Mouse (Mus musculus): ENCODE measurements around the gene Tex9. TPM values are rescaled to one million over a fixed set of nuclear protein-coding genes. Genes with fewer than 3 reads are reported as not detected.

Gene Tex9
- polyA plus RNA-seq, 1 experiment from 2014 or later: 34.6 TPM

DNA sequence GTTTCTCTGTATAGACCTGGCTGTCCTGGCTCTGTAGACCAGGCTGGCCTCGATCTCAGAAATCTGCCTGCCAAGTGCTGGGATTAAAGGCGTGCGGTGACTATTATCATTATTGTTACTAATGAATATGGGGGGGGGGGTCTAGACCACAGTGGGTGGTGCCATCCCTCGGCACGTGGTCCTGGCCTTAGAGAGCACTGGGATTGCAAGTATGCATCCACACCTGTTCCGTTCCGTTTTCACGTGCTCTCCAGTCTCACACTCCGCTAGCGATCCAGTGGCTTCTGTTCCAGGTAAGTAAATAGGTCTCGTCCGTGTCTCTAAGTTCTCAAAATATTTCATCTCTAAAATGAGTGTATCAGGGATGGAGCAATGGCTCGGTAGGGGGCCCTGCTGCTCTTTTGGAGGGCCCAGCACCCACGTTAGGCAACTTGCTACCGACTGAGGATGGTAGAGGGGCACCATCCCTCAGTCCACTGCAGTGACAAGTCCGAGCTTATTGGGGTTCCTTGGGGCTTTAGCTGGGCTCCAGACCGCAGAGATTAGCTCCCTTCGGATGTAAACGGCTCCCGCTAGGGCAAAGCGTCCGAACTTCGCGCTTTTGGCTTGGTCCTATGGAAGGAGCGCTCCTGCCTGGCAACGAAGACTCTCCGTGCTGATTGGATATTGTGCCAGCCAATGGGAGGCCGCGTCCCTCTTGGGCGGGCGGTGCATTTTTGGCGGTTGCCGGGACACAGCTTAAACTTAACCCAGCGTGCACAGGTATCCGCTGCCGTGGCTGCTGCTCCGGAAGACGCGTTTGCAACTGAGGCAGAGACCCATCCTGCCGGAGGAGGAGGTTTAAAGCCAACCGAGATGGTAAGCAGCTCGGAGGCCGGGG is 54.0 kb downstream of the Tex9 start, which contains the start of gene Mns1:
Gene Mns1 (plus strand): TSS at position 190 of the 880 bp plus-strand sequence.
- 1% methylated on average over 43 of the region's 43 CpGs for WGBS
- peak within 1 kb of the TSS; percentile 69 for H3K9ac ChIP-seq (ENCODE audit: low read depth, low read length)
- H3K4me3 ChIP-seq (ENCODE audit: low read length): peak within 1 kb of the TSS; percentile 69
- H3K4me2 ChIP-seq (ENCODE audit: low read length): peak within 1 kb of the TSS; percentile 99
- no peaks in the 10 kb centered on the region for H3K9me3 ChIP-seq (ENCODE audit: control insufficient read depth, low read length)
- H3K36me3 ChIP-seq (ENCODE audit: control insufficient read depth, insufficient read depth, low read length): no peaks in the 10 kb centered on the region
- no peak within 1 kb of the TSS for H3K27ac ChIP-seq (ENCODE audit: low read depth, low read length)
- no peaks in the 10 kb centered on the region for H3K27me3 ChIP-seq (replicated peaks; ENCODE audit: control insufficient read depth, insufficient read depth, low read length)
- ATAC-seq: peak; percentile 99
- H3K4me1 ChIP-seq (ENCODE audit: control insufficient read depth, insufficient read depth, low read depth, low read length): peaks cover 8% of the 10 kb centered on the region

DNA sequence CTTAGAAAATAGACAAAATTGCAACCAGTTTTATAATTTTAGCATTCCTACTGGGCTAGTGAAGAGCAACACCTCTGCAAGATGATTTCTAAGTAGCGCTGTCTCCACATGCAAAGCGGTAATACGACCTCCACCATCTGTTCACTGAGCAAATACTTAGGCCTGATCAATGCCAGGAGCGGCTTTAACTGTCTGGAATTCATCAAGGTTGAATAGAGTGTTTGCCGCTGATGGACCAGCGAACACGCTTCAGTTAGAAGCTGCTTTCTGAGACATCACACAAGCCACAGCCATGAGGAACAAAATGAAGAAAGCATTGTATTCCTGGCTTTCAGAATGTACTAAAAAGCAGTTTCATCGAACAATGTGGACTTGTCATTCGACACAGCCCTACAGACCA is 57.1 kb downstream of the Tex9 start:
- 44% methylated on average over 9 of the region's 9 CpGs for WGBS
- Histone ChIP-seq H3K4me3 (ENCODE audit: low read length) (no peak overlapping the region), H3K27ac (ENCODE audit: low read depth, low read length) (no peak overlapping the region), H3K4me1 (ENCODE audit: control insufficient read depth, insufficient read depth, low read depth, low read length) (peaks cover 8% of the 10 kb centered on the region), H3K4me2 (ENCODE audit: low read length) (no peak overlapping the region), H3K27me3 (replicated peaks; ENCODE audit: control insufficient read depth, insufficient read depth, low read length) (no peaks in the 10 kb centered on the region), H3K9ac (ENCODE audit: low read depth, low read length) (no peak overlapping the region), H3K9me3 (ENCODE audit: control insufficient read depth, low read length) (no peaks in the 10 kb centered on the region), H3K36me3 (ENCODE audit: control insufficient read depth, insufficient read depth, low read length) (no peaks in the 10 kb centered on the region)
- no peak for ATAC-seq

DNA sequence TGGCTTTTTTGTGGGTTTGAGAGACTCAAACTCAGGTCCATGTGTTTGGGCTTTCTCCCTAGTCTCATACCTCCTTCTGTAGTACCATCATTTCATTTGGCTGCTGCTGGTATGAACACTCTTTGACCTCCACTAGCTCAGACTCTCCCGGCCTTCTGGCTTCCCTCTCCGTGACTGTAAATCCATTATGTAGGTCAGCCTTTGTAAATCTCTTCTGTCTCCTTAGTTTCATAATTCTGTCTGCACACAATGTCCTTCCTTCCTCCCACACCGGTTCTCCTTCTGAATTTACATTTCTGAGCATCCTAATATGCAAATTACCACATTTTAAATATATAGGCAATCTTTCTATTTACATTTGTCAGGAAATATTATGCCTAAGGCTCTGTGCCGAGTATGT is 64.2 kb downstream of the Tex9 start:
- no peaks in the 10 kb centered on the region for H3K9me3 ChIP-seq (ENCODE audit: control insufficient read depth, low read length)
- no peak overlapping the region for H3K27ac ChIP-seq (ENCODE audit: low read depth, low read length)
- H3K4me2 ChIP-seq (ENCODE audit: low read length): no peak overlapping the region
- no peak overlapping the region for H3K4me3 ChIP-seq (ENCODE audit: low read length)
- no peak for ATAC-seq
- peaks cover 3% of the 10 kb centered on the region; the same call in 1 of the 2 replicates for H3K4me1 ChIP-seq (ENCODE audit: control insufficient read depth, insufficient read depth, low read depth, low read length)
- H3K27me3 ChIP-seq (replicated peaks; ENCODE audit: control insufficient read depth, insufficient read depth, low read length): no peaks in the 10 kb centered on the region
- no peaks in the 10 kb centered on the region for H3K36me3 ChIP-seq (ENCODE audit: control insufficient read depth, insufficient read depth, low read length)
- no peak overlapping the region for H3K9ac ChIP-seq (ENCODE audit: low read depth, low read length)
- 68% methylated on average over 4 of the region's 4 CpGs for WGBS

DNA sequence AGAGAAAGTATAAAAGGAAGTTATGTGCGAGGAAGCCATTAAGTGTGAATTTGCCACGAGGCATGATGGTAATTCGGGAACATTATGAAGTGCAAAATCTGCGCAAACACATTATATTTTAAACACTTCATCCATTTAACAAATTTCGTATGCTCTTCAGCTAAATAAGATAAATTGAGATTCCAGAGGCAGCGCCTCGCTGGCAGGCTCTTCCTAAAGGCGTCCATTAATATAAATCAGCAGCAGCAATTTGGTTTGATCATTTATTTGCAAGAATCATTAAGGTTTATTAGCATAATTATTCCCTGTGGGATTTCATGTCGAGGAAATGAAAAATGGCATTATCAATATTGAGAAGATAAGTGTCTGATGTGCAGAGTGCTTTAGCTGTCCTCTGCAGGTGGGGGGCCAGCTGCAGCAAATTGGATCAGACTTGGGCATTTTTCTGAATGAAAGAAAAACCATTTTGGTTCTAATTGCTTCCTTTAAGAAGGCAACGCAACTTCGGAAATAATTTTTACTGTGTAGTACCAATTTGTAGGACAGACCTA is 66.6 kb downstream of the Tex9 start:
- H3K27me3 ChIP-seq (replicated peaks; ENCODE audit: control insufficient read depth, insufficient read depth, low read length): no peaks in the 10 kb centered on the region
- peaks cover 15% of the 10 kb centered on the region for H3K4me1 ChIP-seq (ENCODE audit: control insufficient read depth, insufficient read depth, low read depth, low read length)
- peak; percentile 31; the same call in 1 of the 2 replicates for ATAC-seq
- H3K4me2 ChIP-seq (ENCODE audit: low read length): peak overlapping the region; percentile 12; the same call in 1 of the 2 replicates
- H3K9me3 ChIP-seq (ENCODE audit: control insufficient read depth, low read length): no peaks in the 10 kb centered on the region
- 48% methylated on average over 11 of the region's 11 CpGs for WGBS
- no peak overlapping the region for H3K27ac ChIP-seq (ENCODE audit: low read depth, low read length)
- no peak overlapping the region for H3K4me3 ChIP-seq (ENCODE audit: low read length)
- H3K9ac ChIP-seq (ENCODE audit: low read depth, low read length): no peak overlapping the region
- no peaks in the 10 kb centered on the region for H3K36me3 ChIP-seq (ENCODE audit: control insufficient read depth, insufficient read depth, low read length)

DNA sequence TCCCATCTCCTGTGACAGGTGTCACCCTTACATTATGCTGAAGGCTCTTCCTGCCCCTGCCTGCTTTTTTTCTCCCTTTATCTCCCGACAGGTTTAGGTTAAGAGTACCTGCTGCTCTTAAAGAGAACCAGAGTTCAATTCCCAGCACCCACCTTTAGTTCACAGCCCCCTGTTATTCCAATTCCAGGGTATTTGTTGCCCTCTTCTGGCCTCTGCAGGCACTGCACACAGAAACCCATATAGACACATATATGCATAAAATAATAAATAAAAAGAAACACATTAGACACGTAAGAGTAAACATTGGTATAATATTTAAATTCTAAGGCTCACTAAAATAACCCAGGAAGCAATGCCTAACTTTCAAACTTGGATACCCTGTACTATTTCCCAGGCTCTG is 69.3 kb downstream of the Tex9 start:
- Histone ChIP-seq H3K27me3 (replicated peaks; ENCODE audit: control insufficient read depth, insufficient read depth, low read length) (no peaks in the 10 kb centered on the region), H3K9ac (ENCODE audit: low read depth, low read length) (no peak overlapping the region), H3K4me2 (ENCODE audit: low read length) (no peak overlapping the region), H3K4me3 (ENCODE audit: low read length) (no peak overlapping the region), H3K4me1 (ENCODE audit: control insufficient read depth, insufficient read depth, low read depth, low read length) (peaks cover 15% of the 10 kb centered on the region), H3K9me3 (ENCODE audit: control insufficient read depth, low read length) (no peaks in the 10 kb centered on the region), H3K27ac (ENCODE audit: low read depth, low read length) (no peak overlapping the region), H3K36me3 (ENCODE audit: control insufficient read depth, insufficient read depth, low read length) (no peaks in the 10 kb centered on the region)
- WGBS: 82% methylated on average over 2 of the region's 2 CpGs
- ATAC-seq: no peak

DNA sequence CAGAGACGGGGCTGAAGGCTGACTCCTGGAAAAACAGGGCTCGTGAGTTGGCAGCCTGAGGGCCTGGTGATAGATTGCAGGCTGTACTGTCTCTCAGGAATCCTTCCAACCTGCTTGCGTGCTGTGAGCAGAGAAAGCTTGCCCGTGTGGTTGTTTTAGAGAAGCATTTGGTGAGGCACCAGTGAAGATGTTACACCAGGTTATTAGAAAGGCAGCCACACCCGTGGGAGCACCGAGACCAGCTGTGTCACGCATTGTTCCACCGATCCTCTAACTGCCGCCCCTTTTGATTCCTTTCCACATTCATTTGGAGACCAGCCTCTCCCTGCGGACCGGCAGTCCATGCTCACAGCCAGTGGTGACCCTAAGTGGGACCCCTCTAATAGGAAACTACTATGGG is 69.7 kb downstream of the Tex9 start:
- Histone ChIP-seq H3K4me2 (ENCODE audit: low read length) (no peak overlapping the region), H3K4me1 (ENCODE audit: control insufficient read depth, insufficient read depth, low read depth, low read length) (peaks cover 15% of the 10 kb centered on the region), H3K27ac (ENCODE audit: low read depth, low read length) (peak overlapping the region; percentile 49; the same call in 1 of the 2 replicates), H3K36me3 (ENCODE audit: control insufficient read depth, insufficient read depth, low read length) (no peaks in the 10 kb centered on the region), H3K27me3 (replicated peaks; ENCODE audit: control insufficient read depth, insufficient read depth, low read length) (no peaks in the 10 kb centered on the region), H3K9me3 (ENCODE audit: control insufficient read depth, low read length) (no peaks in the 10 kb centered on the region), H3K4me3 (ENCODE audit: low read length) (no peak overlapping the region), H3K9ac (ENCODE audit: low read depth, low read length) (peak overlapping the region; percentile 8; the same call in 1 of the 2 replicates)
- ATAC-seq: no peak
- 38% methylated on average over 11 of the region's 11 CpGs for WGBS

DNA sequence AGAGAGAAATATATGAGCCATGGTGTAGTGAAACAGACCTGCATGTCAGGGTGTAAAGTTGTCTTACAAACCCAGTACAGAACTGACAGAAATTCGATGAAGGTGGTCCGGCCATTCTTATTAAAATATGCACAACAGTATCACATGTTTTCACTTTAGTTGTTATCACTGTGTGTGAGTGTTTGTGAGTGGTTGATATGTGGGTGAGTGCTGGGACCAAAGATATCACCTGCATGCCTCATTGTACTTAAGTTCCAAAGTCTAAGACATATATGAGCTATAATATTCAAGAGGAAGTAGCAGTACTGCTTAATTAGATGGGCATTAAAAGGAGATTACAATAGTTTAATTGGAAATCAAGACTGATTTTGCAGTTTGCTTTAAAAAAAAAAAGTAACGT is 71.5 kb downstream of the Tex9 start:
- no peak for ATAC-seq
- WGBS: 84% methylated on average over 3 of the region's 3 CpGs
- H3K4me3 ChIP-seq (ENCODE audit: low read length): no peak overlapping the region
- H3K9me3 ChIP-seq (ENCODE audit: control insufficient read depth, low read length): no peaks in the 10 kb centered on the region
- H3K36me3 ChIP-seq (ENCODE audit: control insufficient read depth, insufficient read depth, low read length): no peaks in the 10 kb centered on the region
- H3K4me2 ChIP-seq (ENCODE audit: low read length): no peak overlapping the region
- no peak overlapping the region for H3K27ac ChIP-seq (ENCODE audit: low read depth, low read length)
- peaks cover 15% of the 10 kb centered on the region for H3K4me1 ChIP-seq (ENCODE audit: control insufficient read depth, insufficient read depth, low read depth, low read length)
- no peak overlapping the region for H3K9ac ChIP-seq (ENCODE audit: low read depth, low read length)
- H3K27me3 ChIP-seq (replicated peaks; ENCODE audit: control insufficient read depth, insufficient read depth, low read length): no peaks in the 10 kb centered on the region

DNA sequence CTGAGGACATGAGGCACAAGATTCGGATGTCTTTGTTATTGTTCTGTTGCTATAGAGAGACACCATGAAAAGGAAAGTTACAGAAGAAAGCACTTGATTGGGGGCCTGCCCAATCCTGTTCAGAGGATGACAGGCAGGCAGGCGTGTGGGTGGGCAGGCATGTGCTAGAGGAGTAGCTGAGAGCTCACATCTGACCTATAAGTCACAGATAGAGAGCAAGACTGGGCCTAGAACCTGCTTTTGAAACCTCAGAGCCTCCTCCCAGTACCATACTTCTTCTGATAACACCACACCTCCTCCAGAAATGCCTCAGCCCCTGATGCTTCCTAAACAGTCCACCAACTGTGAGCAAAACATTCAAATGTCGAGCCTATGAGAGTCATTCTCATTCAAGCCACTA is 73.6 kb downstream of the Tex9 start:
- no peak for ATAC-seq
- Histone ChIP-seq H3K9ac (ENCODE audit: low read depth, low read length) (no peak overlapping the region), H3K4me3 (ENCODE audit: low read length) (no peak overlapping the region), H3K9me3 (ENCODE audit: control insufficient read depth, low read length) (no peaks in the 10 kb centered on the region), H3K4me1 (ENCODE audit: control insufficient read depth, insufficient read depth, low read depth, low read length) (peaks cover 11% of the 10 kb centered on the region), H3K27me3 (replicated peaks; ENCODE audit: control insufficient read depth, insufficient read depth, low read length) (no peaks in the 10 kb centered on the region), H3K36me3 (ENCODE audit: control insufficient read depth, insufficient read depth, low read length) (no peaks in the 10 kb centered on the region), H3K4me2 (ENCODE audit: low read length) (no peak overlapping the region), H3K27ac (ENCODE audit: low read depth, low read length) (no peak overlapping the region)
- 85% methylated on average over 3 of the region's 3 CpGs for WGBS

DNA sequence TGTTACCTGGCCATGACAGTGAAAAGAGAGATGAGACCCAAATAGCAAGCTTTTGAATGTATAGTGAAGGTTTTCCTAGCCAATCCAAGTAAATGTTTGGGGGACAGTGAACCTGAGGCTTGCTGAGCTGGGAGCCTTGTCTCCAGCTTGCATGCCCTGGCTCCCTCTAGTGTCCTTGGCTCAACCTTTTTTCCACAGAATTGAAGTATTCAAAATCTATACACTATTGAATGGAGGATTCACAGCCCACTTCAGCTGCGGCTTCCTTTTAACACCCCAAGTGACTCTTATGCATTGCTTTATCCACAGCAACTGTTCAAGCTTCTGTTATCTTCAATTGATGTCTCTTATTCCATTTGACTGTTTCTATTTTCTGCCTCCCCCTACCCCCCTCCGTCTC is 80.3 kb downstream of the Tex9 start:
- no peak overlapping the region for H3K9ac ChIP-seq (ENCODE audit: low read depth, low read length)

More for the DNA sequence above, 80.3 kb downstream of the Tex9 start:
- ATAC-seq: no peak
- H3K4me2 ChIP-seq (ENCODE audit: low read length): no peak overlapping the region
- H3K27me3 ChIP-seq (replicated peaks; ENCODE audit: control insufficient read depth, insufficient read depth, low read length): no peaks in the 10 kb centered on the region
- WGBS: 83% methylated on average over 2 of the region's 2 CpGs
- H3K27ac ChIP-seq (ENCODE audit: low read depth, low read length): no peak overlapping the region
- H3K36me3 ChIP-seq (ENCODE audit: control insufficient read depth, insufficient read depth, low read length): no peaks in the 10 kb centered on the region
- no peak overlapping the region for H3K4me3 ChIP-seq (ENCODE audit: low read length)
- H3K9me3 ChIP-seq (ENCODE audit: control insufficient read depth, low read length): no peaks in the 10 kb centered on the region
- peaks cover 3% of the 10 kb centered on the region for H3K4me1 ChIP-seq (ENCODE audit: control insufficient read depth, insufficient read depth, low read depth, low read length)

All from hindbrain, embryonic 16.5 days (tissue).